In the genomic region with DNA sequence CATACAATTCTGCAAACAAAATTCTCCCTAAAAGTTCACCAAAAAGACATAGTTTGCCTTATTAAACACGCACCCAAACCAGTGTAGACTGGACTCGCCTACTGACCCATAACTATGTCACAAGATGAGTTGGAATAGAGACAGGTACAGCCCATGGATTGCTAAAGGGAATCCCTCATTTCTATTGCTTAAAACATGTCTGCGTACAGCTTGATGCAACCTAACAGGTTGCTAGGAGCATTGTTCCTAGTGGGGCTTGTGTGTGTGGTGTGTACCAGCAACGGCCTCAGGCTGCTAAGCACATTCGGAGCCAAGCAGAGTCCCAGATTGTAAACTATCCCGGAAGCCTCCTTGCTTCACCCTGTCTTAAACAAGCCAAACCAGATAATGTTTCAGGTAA, we compare ENCODE assay signal across 13 mouse cellular contexts. TPM values are rescaled to one million over a fixed set of nuclear protein-coding genes. Genes with fewer than 3 reads are reported as not detected.
DNase-seq lines count a peak whose midpoint lies in the region; ATAC-seq and TF ChIP-seq lines count a peak whose summit lies in the region.
"Had no signal": no experiment of that assay in that cellular context is flagged by ENCODE, and none has a peak within 500 bp of the region (broad histone marks: within the 10 kb centered on the region; RNA-seq: fewer than 3 reads in every experiment).

No protein-coding gene starts in this region.

- peak overlapping the region; percentile 61 for H3K4me2 ChIP-seq in heart, embryonic 16.5 days (ENCODE audit: low read depth, low read length)
- peak overlapping the region; percentile 67 for H3K4me2 ChIP-seq in liver, embryonic 12.5 days
- H3K4me2 ChIP-seq in hindbrain, embryonic 12.5 days (replicated peaks) = no peak overlapping the region; the same call in 1 of the 2 replicates

- H3K4me1 ChIP-seq in heart, embryonic 16.5 days (ENCODE audit: control insufficient read depth, insufficient read depth, low read length) = peaks cover 13% of the 10 kb centered on the region
- H3K4me1 ChIP-seq in E14TG2a.4 (replicated peaks; ENCODE audit: low read depth, low read length) (peaks cover 88% of the 10 kb centered on the region), MEL (ENCODE audit: control insufficient read depth in 1 of 2, insufficient read depth in 2 of 2, low read length in 2 of 2) (peaks cover 4 to 5% of the 10 kb centered on the region in 2 experiments; a peak in 2 of 4 replicates)
- peaks cover 39% of the 10 kb centered on the region for H3K4me1 ChIP-seq in liver, embryonic 12.5 days
- peaks cover 15% of the 10 kb centered on the region for H3K4me1 ChIP-seq in hindbrain, embryonic 12.5 days

- H3K79me2 ChIP-seq in MEL (ENCODE audit: control insufficient read depth, insufficient read depth, low read length, poor library complexity) = no peaks in the 10 kb centered on the region

- DNase-seq in heart, postnatal 14 days = no peak
- DNase-seq in MEL (ENCODE audit: low read depth, low spot score) = peak; percentile 9
- DNase-seq in spleen, postnatal 36 days (ENCODE audit: low spot score in 2 of 2) = no peak
- no peak for DNase-seq in left cerebral cortex, adult 8-10 months (ENCODE audit: low spot score in 2 of 2)
- DNase-seq: cerebellum, postnatal 36 days had no signal

- H3K27ac ChIP-seq in heart, embryonic 16.5 days (ENCODE audit: low read length) = no peak overlapping the region
- H3K27ac ChIP-seq in MEL (ENCODE audit: control insufficient read depth, low read depth, low read length) = no peak overlapping the region
- no peak overlapping the region for H3K27ac ChIP-seq in liver, embryonic 12.5 days
- H3K27ac ChIP-seq in hindbrain, embryonic 12.5 days = no peak overlapping the region
- H3K27ac ChIP-seq: hindbrain, embryonic 13.5 days; limb, embryonic 13.5 days; midbrain, embryonic 12.5 days had no signal

- peak overlapping the region; percentile 3; the same call in 1 of the 2 replicates for H3K4me3 ChIP-seq in heart, embryonic 16.5 days (ENCODE audit: low read length)
- peak overlapping the region; percentile 82 for H3K4me3 ChIP-seq in E14TG2a.4 (replicated peaks; ENCODE audit: low read length)
- H3K4me3 ChIP-seq in MEL (ENCODE audit: control insufficient read depth in 1 of 2, insufficient read depth in 1 of 2, low read depth in 2 of 2, low read length in 2 of 2) = peak overlapping the region in 1 of 2 experiments; percentile 94; a peak in 2 of 4 replicates
- H3K4me3 ChIP-seq in liver, embryonic 12.5 days = no peak overlapping the region
- no peak overlapping the region for H3K4me3 ChIP-seq in hindbrain, embryonic 12.5 days
- H3K4me3 ChIP-seq: hindbrain, embryonic 13.5 days; midbrain, embryonic 12.5 days had no signal

- no peak for ATAC-seq in heart, embryonic 16.5 days (replicated peaks; ENCODE audit: extremely low read depth, insufficient read depth, low FRiP score)
- ATAC-seq in liver, embryonic 12.5 days = no peak
- ATAC-seq in hindbrain, embryonic 12.5 days (ENCODE audit: low FRiP score) = no peak
- ATAC-seq: activated CD4-positive, CD25-positive, alpha-beta regulatory T cell, adult 4 months had no signal

- no peaks in the 10 kb centered on the region for H3K27me3 ChIP-seq in heart, embryonic 16.5 days (ENCODE audit: control insufficient read depth, insufficient read depth, low read length)
- H3K27me3 ChIP-seq in E14TG2a.4 (ENCODE audit: insufficient read depth, low read length) = no peaks in the 10 kb centered on the region
- H3K27me3 ChIP-seq in MEL (ENCODE audit: control insufficient read depth in 1 of 2, insufficient read depth in 2 of 2, low read length in 2 of 2) = no peaks in the 10 kb centered on the region; a peak in 1 of 4 replicates
- no peaks in the 10 kb centered on the region for H3K27me3 ChIP-seq in liver, embryonic 12.5 days (replicated peaks)
- no peaks in the 10 kb centered on the region for H3K27me3 ChIP-seq in hindbrain, embryonic 12.5 days
- H3K27me3 ChIP-seq: hindbrain, embryonic 13.5 days; limb, embryonic 13.5 days had no signal

- no peak for TF ChIP-seq POLR2A in MEL (IDR thresholded peaks at IDR 0.05; ENCODE audit: control insufficient read depth in 1 of 2, insufficient read depth in 1 of 2, low read depth in 1 of 2, low read length in 2 of 2, poor library complexity in 1 of 2)

- H3K9ac ChIP-seq in heart, embryonic 16.5 days (ENCODE audit: low read length) = no peak overlapping the region; the same call in 1 of the 2 replicates
- no peak overlapping the region for H3K9ac ChIP-seq in MEL (ENCODE audit: control insufficient read depth, low read depth, low read length, poor library complexity, severe bottlenecking)
- H3K9ac ChIP-seq in liver, embryonic 12.5 days = no peak overlapping the region
- no peak overlapping the region for H3K9ac ChIP-seq in hindbrain, embryonic 12.5 days
- H3K9ac ChIP-seq: hindbrain, embryonic 13.5 days; limb, embryonic 13.5 days; midbrain, embryonic 12.5 days had no signal

- H3K36me3 ChIP-seq in heart, embryonic 16.5 days (ENCODE audit: control insufficient read depth, insufficient read depth) = no peaks in the 10 kb centered on the region
- H3K36me3 ChIP-seq in E14TG2a.4 (ENCODE audit: insufficient read depth, low read length) = peaks cover 24% of the 10 kb centered on the region
- H3K36me3 ChIP-seq in MEL (ENCODE audit: control insufficient read depth in 1 of 2, insufficient read depth in 2 of 2, low read length in 2 of 2) = peaks cover 0 to 4% of the 10 kb centered on the region in 2 experiments; a peak in 1 of 4 replicates
- H3K36me3 ChIP-seq in liver, embryonic 12.5 days = no peaks in the 10 kb centered on the region
- H3K36me3 ChIP-seq in hindbrain, embryonic 12.5 days = no peaks in the 10 kb centered on the region
- H3K36me3 ChIP-seq: hindbrain, embryonic 13.5 days; limb, embryonic 13.5 days; midbrain, embryonic 12.5 days had no signal

- TF ChIP-seq EP300 in MEL (IDR thresholded peaks at IDR 0.05; ENCODE audit: low read depth in 1 of 2, low read length in 2 of 2) = no peak

- 70% methylated on average over 6 of the region's 6 CpGs for WGBS in heart, embryonic 16.5 days
- WGBS in liver, embryonic 12.5 days (ENCODE audit: insufficient replicate concordance) = 54% methylated on average over 6 of the region's 6 CpGs
- 69% methylated on average over 6 of the region's 6 CpGs for WGBS in hindbrain, embryonic 12.5 days

- H3K9me3 ChIP-seq in heart, embryonic 16.5 days (replicated peaks; ENCODE audit: control insufficient read depth, low read length) = no peaks in the 10 kb centered on the region
- no peaks in the 10 kb centered on the region for H3K9me3 ChIP-seq in E14TG2a.4 (ENCODE audit: low read length)
- H3K9me3 ChIP-seq in MEL (replicated peaks; ENCODE audit: insufficient read depth, low read length) = no peaks in the 10 kb centered on the region
- H3K9me3 ChIP-seq in liver, embryonic 12.5 days (replicated peaks) = no peaks in the 10 kb centered on the region
- no peaks in the 10 kb centered on the region for H3K9me3 ChIP-seq in hindbrain, embryonic 12.5 days (replicated peaks)
- H3K9me3 ChIP-seq: hindbrain, embryonic 13.5 days; limb, embryonic 13.5 days; midbrain, embryonic 12.5 days had no signal

- TF ChIP-seq CTCF in E14TG2a.4 (conservative IDR thresholded peaks at IDR 0.05; ENCODE audit: low read length) (no peak), MEL (IDR thresholded peaks at IDR 0.05 in 2 of 3, conservative IDR thresholded peaks at IDR 0.05 in 1 of 3; ENCODE audit: control insufficient read depth in 1 of 3, insufficient read depth in 1 of 3, low read depth in 2 of 3, low read length in 3 of 3, poor library complexity in 1 of 3, severe bottlenecking in 1 of 3) (no peak)

- no peak for TF ChIP-seq RAD21 in MEL (IDR thresholded peaks at IDR 0.05; ENCODE audit: low read depth, low read length)

- intact Hi-C loops in heart, postnatal 14 days (cut with DNase I) = no loop called here

TF ChIP-seq in MEL, 35 proteins besides CTCF, POLR2A, EP300 and RAD21:
- TF ChIP-seq ELF1 (IDR thresholded peaks at IDR 0.05; ENCODE audit: low read depth, low read length) = no peak

RNA-seq across cellular contexts. Expression of a gene that starts 0.9 kb away (rescaled TPM):
- 29.8 and 37.5 TPM in 2 replicates for polyA plus RNA-seq in heart, embryonic 16.5 days (2015; fragmentation: Nextera tagmentation; extraction: Ambion mirVana)
- 10 to 100 TPM; 54.8 to 64.1 TPM for total RNA-seq in heart, postnatal 14 days (2021)
- 37.9 and 41.3 TPM in 2 replicates for total RNA-seq in MEL (2012; rRNA removed)
- 10 to 100 TPM in 1 of 2 experiments, not detected in 1; 37.6 TPM for polyA plus RNA-seq in MEL (2012; ENCODE audit: insufficient read depth in 1 of 2, insufficient read length in 2 of 2, low read depth in 1 of 2, low replicate concordance in 2 of 2, missing spikeins in 1 of 2)
- 30.2 TPM in 2 replicates for polyA plus RNA-seq in liver, embryonic 12.5 days (2016; fragmentation: Nextera tagmentation; extraction: Ambion mirVana)
- 35.0 and 37.0 TPM in 2 replicates for polyA plus RNA-seq in hindbrain, embryonic 12.5 days (2016; fragmentation: Nextera tagmentation; extraction: Ambion mirVana)
- total RNA-seq in left cerebral cortex, adult 8-10 months (2022) = 10 to 100 TPM; 41.3 to 48.9 (median 44.7) TPM

Comparison
In these comparisons a context has a peak if more than half of its experiments do, and no peak if none do; other contexts are left out.
1. H3K4me3 ChIP-seq: peak in heart, embryonic 16.5 days (single experiment) and E14TG2a.4 (single experiment); none in liver, embryonic 12.5 days (single experiment) and hindbrain, embryonic 12.5 days (single experiment).